Comparison of ENCODE assay signal across 8 mouse cellular contexts in the genomic region with DNA sequence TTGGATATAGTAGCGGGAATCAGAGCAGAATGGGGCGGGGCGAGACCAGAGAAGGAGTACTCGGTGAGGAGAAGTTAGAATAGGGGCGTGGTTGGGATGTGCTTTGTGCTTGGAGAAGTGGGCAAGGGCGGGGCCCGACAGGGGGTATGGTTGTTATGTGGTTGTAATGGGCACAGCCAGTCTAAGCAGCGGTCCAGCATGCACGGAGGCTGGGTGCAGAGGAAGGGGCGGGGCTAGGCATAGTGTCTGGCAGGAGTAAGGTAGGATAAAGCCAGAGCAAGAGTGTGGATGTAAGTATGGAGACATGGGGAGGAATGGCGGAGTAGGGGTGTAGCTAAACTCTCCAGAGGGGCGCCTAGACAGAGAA. TPM values are rescaled to one million over a fixed set of nuclear protein-coding genes. Genes with fewer than 3 reads are reported as not detected.
DNase-seq lines count a peak whose midpoint lies in the region; ATAC-seq and TF ChIP-seq lines count a peak whose summit lies in the region.

No protein-coding gene starts in this region.

- H3K4me3 ChIP-seq in heart, embryonic 14.5 days (ENCODE audit: control insufficient read depth in 1 of 2, insufficient read depth in 1 of 2, low read depth in 1 of 2, low read length in 2 of 2): peak overlapping the region; percentile 37 to 47
- peak overlapping the region; percentile 86 for H3K4me3 ChIP-seq in E14TG2a.4 (replicated peaks; ENCODE audit: low read length)
- peak overlapping the region; percentile 43 for H3K4me3 ChIP-seq in forebrain, embryonic 15.5 days
- H3K4me3 ChIP-seq in liver, embryonic 16.5 days (ENCODE audit: low read depth, low read length): peak overlapping the region; percentile 43; the same call in 1 of the 2 replicates

- DNase-seq in heart, adult 9 months (ENCODE audit: low spot score in 2 of 2): no peak
- no peak for DNase-seq in embryo, embryonic 10.5 days (ENCODE audit: low spot score)
- no peak for DNase-seq in left cerebral cortex, adult 8-10 months (ENCODE audit: low spot score in 2 of 2)
- DNase-seq in gastrocnemius, adult 18-20 months (ENCODE audit: low spot score): no peak

- no peaks in the 10 kb centered on the region for H3K36me3 ChIP-seq in heart, embryonic 14.5 days (ENCODE audit: control insufficient read depth, insufficient read depth, low read length)
- H3K36me3 ChIP-seq in E14TG2a.4 (ENCODE audit: insufficient read depth, low read length): no peaks in the 10 kb centered on the region
- no peaks in the 10 kb centered on the region for H3K36me3 ChIP-seq in forebrain, embryonic 15.5 days
- no peaks in the 10 kb centered on the region for H3K36me3 ChIP-seq in liver, embryonic 16.5 days (ENCODE audit: control insufficient read depth, insufficient read depth)

- WGBS in heart, embryonic 14.5 days: 2% methylated on average over 12 of the region's 12 CpGs
- WGBS in forebrain, embryonic 15.5 days: 1% methylated on average over 12 of the region's 12 CpGs
- WGBS in liver, embryonic 16.5 days (ENCODE audit: insufficient replicate concordance): 4% methylated on average over 12 of the region's 12 CpGs

- peaks cover 10 to 12% of the 10 kb centered on the region in 2 experiments for H3K4me1 ChIP-seq in heart, embryonic 14.5 days (ENCODE audit: control insufficient read depth in 2 of 2, insufficient read depth in 2 of 2, low read length in 2 of 2)
- peaks cover 52% of the 10 kb centered on the region for H3K4me1 ChIP-seq in E14TG2a.4 (replicated peaks; ENCODE audit: low read depth, low read length)
- peaks cover 28% of the 10 kb centered on the region for H3K4me1 ChIP-seq in forebrain, embryonic 15.5 days
- peaks cover 8% of the 10 kb centered on the region for H3K4me1 ChIP-seq in liver, embryonic 16.5 days (ENCODE audit: control insufficient read depth, low read depth, low read length)

- peaks cover 23% of the 10 kb centered on the region for H3K27me3 ChIP-seq in heart, embryonic 14.5 days (ENCODE audit: control insufficient read depth, insufficient read depth, low read length)
- peaks cover 15% of the 10 kb centered on the region for H3K27me3 ChIP-seq in E14TG2a.4 (ENCODE audit: insufficient read depth, low read length)
- H3K27me3 ChIP-seq in forebrain, embryonic 15.5 days: no peaks in the 10 kb centered on the region
- H3K27me3 ChIP-seq in liver, embryonic 16.5 days (ENCODE audit: control insufficient read depth, insufficient read depth, low read depth, low read length): peaks cover 19% of the 10 kb centered on the region

- no peak overlapping the region for H3K27ac ChIP-seq in heart, embryonic 14.5 days (replicated peaks in 1 of 2; ENCODE audit: control insufficient read depth in 1 of 2, insufficient read depth in 1 of 2, low read depth in 2 of 2, low read length in 2 of 2)
- H3K27ac ChIP-seq in forebrain, embryonic 15.5 days (replicated peaks): peak overlapping the region; percentile 68
- no peak overlapping the region for H3K27ac ChIP-seq in liver, embryonic 16.5 days (ENCODE audit: low read length)

- peak overlapping the region; percentile 79 for H3K4me2 ChIP-seq in heart, embryonic 14.5 days (ENCODE audit: low read length)
- H3K4me2 ChIP-seq in forebrain, embryonic 15.5 days (replicated peaks): peak overlapping the region; percentile 77
- peak overlapping the region; percentile 52 for H3K4me2 ChIP-seq in liver, embryonic 16.5 days (ENCODE audit: low read depth, low read length)

- ATAC-seq in heart, embryonic 14.5 days (ENCODE audit: insufficient number of reproducible peaks, insufficient read depth, low FRiP score, low read depth): no peak
- ATAC-seq in forebrain, embryonic 15.5 days (replicated peaks): peak; percentile 68
- 0 out of 2 replicates have a peak, but pooled peaks have one; percentile 13 for ATAC-seq in liver, embryonic 16.5 days (ENCODE audit: low read depth)

- no peak overlapping the region for H3K9ac ChIP-seq in heart, embryonic 14.5 days (ENCODE audit: low read length)
- no peak overlapping the region for H3K9ac ChIP-seq in forebrain, embryonic 15.5 days (replicated peaks)
- H3K9ac ChIP-seq in liver, embryonic 16.5 days (ENCODE audit: low read depth, low read length): no peak overlapping the region

- TF ChIP-seq CTCF in E14TG2a.4 (conservative IDR thresholded peaks at IDR 0.05; ENCODE audit: low read length): no peak

- H3K9me3 ChIP-seq in heart, embryonic 14.5 days (ENCODE audit: control insufficient read depth, low read length): no peaks in the 10 kb centered on the region
- H3K9me3 ChIP-seq in E14TG2a.4 (ENCODE audit: low read length): peaks cover under 1% of the 10 kb centered on the region
- H3K9me3 ChIP-seq in forebrain, embryonic 15.5 days: no peaks in the 10 kb centered on the region
- no peaks in the 10 kb centered on the region for H3K9me3 ChIP-seq in liver, embryonic 16.5 days (replicated peaks; ENCODE audit: control insufficient read depth, low read length)

RNA-seq across cellular contexts. Expression of gene Srrm3, which starts 28.8 kb away (rescaled TPM):
- polyA plus RNA-seq in heart, embryonic 14.5 days (2014; fragmentation: Nextera tagmentation; extraction: Ambion mirVana): 0.15 TPM in 1 of 2 replicates, not detected in the other
- 56.0 and 61.2 TPM in 2 replicates for polyA plus RNA-seq in forebrain, embryonic 15.5 days (2015; fragmentation: Nextera tagmentation; extraction: Ambion mirVana)
- not detected in 2 replicates for polyA plus RNA-seq in liver, embryonic 16.5 days (2015; fragmentation: Nextera tagmentation; extraction: Ambion mirVana)
- 10 to 100 TPM; 61.8 to 78.3 (median 68.6) TPM for total RNA-seq in left cerebral cortex, adult 8-10 months (2022)
- total RNA-seq in gastrocnemius, adult 18-20 months (2021): not detected

RNA-seq across cellular contexts. Expression of gene Hspb1, which starts 52.2 kb away (rescaled TPM):
- 911 and 1,014 TPM in 2 replicates for polyA plus RNA-seq in heart, embryonic 14.5 days (2014; fragmentation: Nextera tagmentation; extraction: Ambion mirVana)
- 6.2 and 6.5 TPM in 2 replicates for polyA plus RNA-seq in forebrain, embryonic 15.5 days (2015; fragmentation: Nextera tagmentation; extraction: Ambion mirVana)
- polyA plus RNA-seq in liver, embryonic 16.5 days (2015; fragmentation: Nextera tagmentation; extraction: Ambion mirVana): 9.8 and 19.9 TPM in 2 replicates
- total RNA-seq in left cerebral cortex, adult 8-10 months (2022): 10 to 100 TPM; 10.9 to 20.6 (median 14.7) TPM
- 100 to 1,000 TPM; 239 to 482 TPM for total RNA-seq in gastrocnemius, adult 18-20 months (2021)

RNA-seq across cellular contexts. Expression of gene Mdh2, which starts 57.2 kb away (rescaled TPM):
- polyA plus RNA-seq in heart, embryonic 14.5 days (2014; fragmentation: Nextera tagmentation; extraction: Ambion mirVana): 1,172 and 1,176 TPM in 2 replicates
- polyA plus RNA-seq in forebrain, embryonic 15.5 days (2015; fragmentation: Nextera tagmentation; extraction: Ambion mirVana): 554 and 557 TPM in 2 replicates
- 279 and 280 TPM in 2 replicates for polyA plus RNA-seq in liver, embryonic 16.5 days (2015; fragmentation: Nextera tagmentation; extraction: Ambion mirVana)
- 100 to 1,000 TPM; 407 to 445 (median 424) TPM for total RNA-seq in left cerebral cortex, adult 8-10 months (2022)
- total RNA-seq in gastrocnemius, adult 18-20 months (2021): 1,000 to 10,000 TPM in 1 of 2 experiments, 100 to 1,000 TPM in 1; 959 to 1,045 TPM

RNA-seq across cellular contexts. Expression of gene Styxl1, which starts 57.3 kb away (rescaled TPM):
- 0.26 and 0.42 TPM in 2 replicates for polyA plus RNA-seq in heart, embryonic 14.5 days (2014; fragmentation: Nextera tagmentation; extraction: Ambion mirVana)
- polyA plus RNA-seq in forebrain, embryonic 15.5 days (2015; fragmentation: Nextera tagmentation; extraction: Ambion mirVana): 0.34 TPM in 2 replicates
- polyA plus RNA-seq in liver, embryonic 16.5 days (2015; fragmentation: Nextera tagmentation; extraction: Ambion mirVana): 0.13 TPM in 1 of 2 replicates, not detected in the other
- under 1 TPM in 2 of 4 experiments, not detected in 2; 0.30 to 0.37 TPM for total RNA-seq in left cerebral cortex, adult 8-10 months (2022)
- not detected for total RNA-seq in gastrocnemius, adult 18-20 months (2021)

Comparison
In these comparisons a context has a peak if more than half of its experiments do, and no peak if none do; other contexts are left out.
1. RNA of gene Srrm3, which starts 28.8 kb away (polyA plus RNA-seq): 56.0 to 61.2 TPM in forebrain, embryonic 15.5 days; 0.15 TPM in heart, embryonic 14.5 days and not detected in liver, embryonic 16.5 days; every median in the first group is over 10 times any median in the second.
2. RNA of gene Hspb1, which starts 52.2 kb away (polyA plus RNA-seq): 911 to 1,014 TPM in heart, embryonic 14.5 days; 9.8 to 19.9 TPM in liver, embryonic 16.5 days and 6.2 to 6.5 TPM in forebrain, embryonic 15.5 days; every median in the first group is over 10 times any median in the second.
3. Peak in every context shown above with its lines, with median percentiles within 50 percentile points of each other: H3K4me2 ChIP-seq and H3K4me3 ChIP-seq.